Mouse (Mus musculus): ENCODE data around the gene Cenpu. TPM values are rescaled to one million over a fixed set of nuclear protein-coding genes. Genes with fewer than 3 reads are reported as not detected.

The Cenpu gene
- polyA plus RNA-seq, 1 experiment from 2014 or later: 6.1 TPM

DNA sequence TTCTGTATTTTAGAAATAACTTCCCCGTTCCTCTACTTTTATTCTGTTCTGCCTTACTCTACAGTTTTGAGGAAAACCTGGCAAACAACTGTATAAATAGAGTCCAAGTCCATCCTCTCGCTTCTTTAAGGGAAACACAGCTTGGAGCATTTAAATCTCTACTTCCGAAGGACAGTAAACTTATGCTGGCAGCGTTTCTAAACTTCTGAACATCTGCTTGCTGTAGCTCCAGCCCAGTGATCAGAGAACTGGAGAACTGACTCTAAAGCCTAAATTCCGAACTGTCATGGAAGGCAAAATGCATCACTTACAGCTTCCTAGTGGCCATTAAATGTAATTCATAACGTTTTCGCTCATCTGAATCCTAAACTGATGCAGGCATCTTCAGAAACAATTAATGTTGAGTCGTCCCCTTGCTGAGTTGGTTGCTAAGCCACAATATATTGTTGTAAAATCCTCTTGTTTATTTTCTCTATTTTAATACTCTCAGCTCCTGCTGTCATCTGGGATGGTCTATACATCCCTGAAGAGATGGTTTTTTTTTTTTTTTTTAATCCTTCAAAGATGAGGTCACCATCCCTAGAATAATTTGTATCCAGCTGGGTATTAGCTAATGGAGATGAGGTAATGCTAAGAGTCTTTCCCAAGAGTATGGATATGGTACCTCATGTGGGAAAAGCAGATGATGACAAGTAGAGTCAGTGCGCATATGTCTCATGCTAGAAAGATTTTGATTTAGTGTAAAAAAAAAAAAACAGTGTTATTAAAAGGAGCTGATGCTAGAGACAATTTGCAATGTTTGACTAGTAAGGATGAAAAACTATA is 70.8 kb downstream of the Cenpu start:
- peak; percentile 61 for DNase-seq (ENCODE audit: low spot score)
- ATAC-seq: peak; percentile 32

GRCm38 (mm10) chr8:46625166-46625565 is 73.3 kb downstream of the Cenpu start:
- Histone ChIP-seq H3K27ac (ENCODE audit: low read length) (no peak overlapping the region), H3K9ac (replicated peaks; ENCODE audit: low read depth) (no peak overlapping the region), H3K36me3 (ENCODE audit: insufficient read depth, low read length) (no peaks in the 10 kb centered on the region), H3K27me3 (replicated peaks; ENCODE audit: insufficient read depth, low read length) (no peaks in the 10 kb centered on the region), H3K4me1 (ENCODE audit: insufficient read depth, low read depth, low read length) (no peaks in the 10 kb centered on the region), H3K9me3 (ENCODE audit: low read length) (no peaks in the 10 kb centered on the region), H3K4me3 (ENCODE audit: low read depth, low read length) (no peak overlapping the region), H3K4me2 (replicated peaks; ENCODE audit: low read depth, low read length) (no peak overlapping the region)
- DNase-seq (ENCODE audit: low spot score) (peak; percentile 53), ATAC-seq (peak; percentile 58)
- TF ChIP-seq EP300 (IDR thresholded peaks at IDR 0.05): no peak
- no peak for TF ChIP-seq CTCF (IDR thresholded peaks at IDR 0.05)
- 15% methylated on average over 1 of the region's 1 CpGs for WGBS

More for the DNA sequence above, 70.8 kb downstream of the Cenpu start:
- Histone ChIP-seq H3K9me3 (ENCODE audit: low read length) (no peaks in the 10 kb centered on the region), H3K4me1 (ENCODE audit: insufficient read depth, low read depth, low read length) (peaks cover 4% of the 10 kb centered on the region; the same call in 1 of the 2 replicates), H3K4me3 (ENCODE audit: low read depth, low read length) (no peak overlapping the region), H3K4me2 (replicated peaks; ENCODE audit: low read depth, low read length) (no peak overlapping the region), H3K27ac (ENCODE audit: low read length) (no peak overlapping the region), H3K27me3 (replicated peaks; ENCODE audit: insufficient read depth, low read length) (no peaks in the 10 kb centered on the region), H3K36me3 (ENCODE audit: insufficient read depth, low read length) (no peaks in the 10 kb centered on the region), H3K9ac (replicated peaks; ENCODE audit: low read depth) (no peak overlapping the region)
- WGBS: 65% methylated on average over 9 of the region's 9 CpGs
- TF ChIP-seq CTCF (IDR thresholded peaks at IDR 0.05): peak; percentile 26; the same call in 1 of the 2 replicates
- TF ChIP-seq EP300 (IDR thresholded peaks at IDR 0.05): no peak

DNA sequence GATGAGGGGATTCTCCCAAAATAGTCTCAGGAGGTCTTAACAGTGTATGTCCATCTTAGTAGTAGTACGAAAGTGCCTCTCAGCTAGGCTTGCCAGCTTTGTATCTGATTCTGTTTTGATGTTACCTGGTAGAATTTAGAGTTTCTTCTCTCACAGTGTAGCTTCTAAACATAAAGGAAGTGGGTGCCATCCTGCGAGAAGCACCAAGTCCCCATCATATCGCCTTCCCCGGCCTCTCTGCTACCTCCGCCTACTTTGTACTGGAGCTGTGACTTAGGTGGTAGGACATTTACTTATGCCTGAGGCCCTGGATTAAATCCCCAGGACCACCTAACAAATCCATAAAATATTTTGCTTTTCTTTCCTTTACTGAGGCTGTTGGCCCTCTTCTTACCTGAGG is 74.8 kb downstream of the Cenpu start:
- TF ChIP-seq EP300 (IDR thresholded peaks at IDR 0.05): no peak
- TF ChIP-seq CTCF (IDR thresholded peaks at IDR 0.05): no peak
- 95% methylated on average over 5 of the region's 5 CpGs for WGBS
- Histone ChIP-seq H3K27me3 (replicated peaks; ENCODE audit: insufficient read depth, low read length) (no peaks in the 10 kb centered on the region), H3K4me1 (ENCODE audit: insufficient read depth, low read depth, low read length) (no peaks in the 10 kb centered on the region), H3K9ac (replicated peaks; ENCODE audit: low read depth) (no peak overlapping the region), H3K36me3 (ENCODE audit: insufficient read depth, low read length) (no peaks in the 10 kb centered on the region), H3K4me3 (ENCODE audit: low read depth, low read length) (no peak overlapping the region), H3K9me3 (ENCODE audit: low read length) (no peaks in the 10 kb centered on the region), H3K4me2 (replicated peaks; ENCODE audit: low read depth, low read length) (no peak overlapping the region), H3K27ac (ENCODE audit: low read length) (no peak overlapping the region)
- DNase-seq (ENCODE audit: low spot score): no peak
- no peak for ATAC-seq

DNA sequence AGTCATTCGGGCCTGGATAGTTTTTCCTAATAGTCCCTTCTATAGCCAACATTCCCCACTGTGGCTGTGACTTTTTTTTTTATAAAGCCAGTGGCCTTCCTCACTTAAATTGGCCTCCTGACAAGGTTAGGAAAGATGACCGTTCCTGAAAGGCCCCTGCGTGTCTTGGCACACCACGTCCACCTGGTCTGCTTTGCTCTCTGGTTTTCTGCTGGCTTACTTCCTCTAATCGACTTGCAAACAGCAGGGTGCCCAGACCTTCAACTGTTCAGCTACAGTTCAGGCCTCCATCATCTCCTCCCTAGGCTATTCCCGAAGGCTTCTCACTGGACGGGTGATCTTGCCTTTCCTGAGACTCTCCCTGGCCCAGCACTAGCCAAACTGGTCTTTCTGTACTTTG is 76.1 kb downstream of the Cenpu start:
- H3K36me3 ChIP-seq (ENCODE audit: insufficient read depth, low read length): no peaks in the 10 kb centered on the region
- no peak overlapping the region for H3K4me3 ChIP-seq (ENCODE audit: low read depth, low read length)
- H3K4me1 ChIP-seq (ENCODE audit: insufficient read depth, low read depth, low read length): no peaks in the 10 kb centered on the region
- H3K27ac ChIP-seq (ENCODE audit: low read length): no peak overlapping the region
- no peak overlapping the region for H3K9ac ChIP-seq (replicated peaks; ENCODE audit: low read depth)
- no peak for ATAC-seq
- 82% methylated on average over 7 of the region's 7 CpGs for WGBS
- TF ChIP-seq EP300 (IDR thresholded peaks at IDR 0.05): no peak
- TF ChIP-seq CTCF (IDR thresholded peaks at IDR 0.05): no peak
- H3K27me3 ChIP-seq (replicated peaks; ENCODE audit: insufficient read depth, low read length): no peaks in the 10 kb centered on the region
- no peak overlapping the region for H3K4me2 ChIP-seq (replicated peaks; ENCODE audit: low read depth, low read length)
- DNase-seq (ENCODE audit: low spot score): no peak
- H3K9me3 ChIP-seq (ENCODE audit: low read length): no peaks in the 10 kb centered on the region

DNA sequence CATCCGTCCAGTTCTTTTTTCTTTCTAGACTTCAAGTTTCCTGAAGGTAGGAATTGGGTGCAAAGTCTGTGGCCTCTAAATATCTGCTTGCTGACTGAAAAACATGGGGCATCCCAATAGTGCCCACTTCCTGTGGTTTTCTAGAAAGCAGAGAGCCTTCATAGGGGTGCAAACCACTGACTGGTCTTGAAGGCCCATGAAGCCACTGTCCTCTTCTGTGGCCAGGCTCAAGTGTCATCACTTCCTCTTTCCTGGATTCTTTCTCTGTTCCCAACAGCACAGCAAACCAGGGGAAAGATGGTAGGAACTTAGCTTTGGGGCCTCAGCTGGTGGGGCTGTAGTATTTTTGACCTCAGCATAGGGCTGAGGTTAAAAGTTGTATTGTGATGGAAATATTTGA is 76.8 kb downstream of the Cenpu start:
- Histone ChIP-seq H3K9ac (replicated peaks; ENCODE audit: low read depth) (no peak overlapping the region), H3K36me3 (ENCODE audit: insufficient read depth, low read length) (no peaks in the 10 kb centered on the region), H3K27me3 (replicated peaks; ENCODE audit: insufficient read depth, low read length) (no peaks in the 10 kb centered on the region), H3K4me3 (ENCODE audit: low read depth, low read length) (no peak overlapping the region), H3K4me2 (replicated peaks; ENCODE audit: low read depth, low read length) (no peak overlapping the region), H3K4me1 (ENCODE audit: insufficient read depth, low read depth, low read length) (no peaks in the 10 kb centered on the region), H3K9me3 (ENCODE audit: low read length) (no peaks in the 10 kb centered on the region), H3K27ac (ENCODE audit: low read length) (no peak overlapping the region)
- WGBS: 83% methylated on average over 1 of the region's 1 CpGs
- ATAC-seq: no peak
- TF ChIP-seq CTCF (IDR thresholded peaks at IDR 0.05) (no peak), EP300 (IDR thresholded peaks at IDR 0.05) (no peak)
- DNase-seq (ENCODE audit: low spot score): no peak

Other genes starting within 250 kb of the Cenpu start
- gene Acsl1, start 81.0 kb upstream of the Cenpu start, polyA plus RNA-seq (2015; fragmentation: Nextera tagmentation; extraction: Ambion mirVana): 17.4 and 20.1 TPM in 2 replicates
- 3.7 and 4.8 TPM in 2 replicates for gene Primpol, start 65.2 kb downstream of the Cenpu start, polyA plus RNA-seq (2015; fragmentation: Nextera tagmentation; extraction: Ambion mirVana)
- 27.4 and 27.6 TPM in 2 replicates for gene Casp3, start 65.3 kb downstream of the Cenpu start, polyA plus RNA-seq (2015; fragmentation: Nextera tagmentation; extraction: Ambion mirVana)
- gene Irf2, start 187.7 kb downstream of the Cenpu start, polyA plus RNA-seq (2015; fragmentation: Nextera tagmentation; extraction: Ambion mirVana): 64.9 and 75.4 TPM in 2 replicates